Mouse (Mus musculus) erythroblast, embryonic 14.5 days (primary cell): ENCODE data around the gene Atp2a1.

Source experiments
- GATA1 ChIP-seq: IDR thresholded peaks from 2 replicates; pipeline ENCODE4 v1.6.1; 2012; ENCODE audit warnings: low read length, inconsistent platforms, mixed read lengths
- TAL1 ChIP-seq: IDR thresholded peaks from 3 replicates; pipeline ENCODE4 v1.6.1; 2012; ENCODE audit warnings: low read length, inconsistent platforms, mixed read lengths

DNA sequence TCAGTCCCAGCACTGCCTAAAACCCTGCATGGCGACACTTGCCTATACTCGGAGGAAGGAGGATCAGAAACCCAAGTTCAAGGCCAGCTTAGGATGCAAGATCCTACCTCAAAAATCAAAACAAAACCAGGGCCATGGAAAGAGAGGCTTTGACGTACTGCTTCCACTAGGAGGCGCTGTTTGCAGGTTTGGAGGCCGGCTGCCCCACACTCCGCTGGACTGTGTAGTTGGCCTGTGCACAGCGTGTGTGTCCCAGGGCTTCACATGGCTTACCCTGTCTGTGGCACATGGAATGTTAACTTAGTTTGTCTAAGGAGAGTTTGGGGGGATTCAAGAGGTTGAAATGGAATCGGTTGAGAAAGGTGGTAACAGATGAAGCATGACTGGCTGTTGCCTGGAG, 26.1 kb downstream of the Atp2a1 start:
- TF ChIP-seq TAL1, result no peak
- TF ChIP-seq GATA1, result no peak
